Mouse (Mus musculus): ENCODE measurements around the gene Grin3b. TPM values are rescaled to one million over a fixed set of nuclear protein-coding genes. Genes with fewer than 3 reads are reported as not detected.

Gene Grin3b
- polyA plus RNA-seq, 1 experiment from 2014 or later: 0.19 TPM

DNA sequence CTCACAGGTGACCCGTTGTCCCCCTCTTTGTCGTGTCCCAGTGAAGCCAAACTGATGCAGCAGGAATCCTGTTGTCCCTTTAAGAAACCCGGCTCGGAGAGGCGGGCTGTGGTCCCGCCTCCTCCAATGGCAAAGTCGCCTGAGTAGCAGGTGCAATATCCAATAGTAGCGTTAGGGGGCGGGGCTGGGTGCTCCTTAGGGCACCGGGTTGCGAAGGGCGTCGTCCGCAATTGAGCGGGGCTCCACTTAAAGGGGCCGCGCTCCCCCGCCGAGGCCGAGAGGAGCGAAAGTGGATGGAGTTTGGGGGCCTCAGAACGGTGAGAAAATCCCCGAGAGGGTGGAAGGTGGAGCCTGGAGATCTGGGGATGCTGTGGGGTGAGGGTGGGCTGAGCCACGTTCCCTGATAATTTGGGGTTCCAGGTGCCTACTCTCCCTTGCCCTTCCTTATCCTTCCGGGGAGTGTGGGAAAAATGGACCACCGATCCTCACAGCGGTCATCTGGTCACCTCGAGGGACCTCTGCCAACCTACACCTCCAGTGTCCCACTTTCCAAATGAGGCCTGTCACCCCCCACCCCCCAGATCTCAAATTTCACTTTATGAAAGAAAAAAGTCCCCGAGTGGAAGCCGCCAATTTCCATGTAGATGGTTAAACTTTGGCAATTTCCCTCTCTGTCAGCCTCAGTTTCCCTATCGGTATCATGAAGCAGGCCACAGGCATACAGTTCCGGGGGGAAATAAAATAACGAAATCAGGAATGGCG lies 25.9 kb downstream of the Grin3b start, which contains the start of gene Abca7:
TSS of gene Abca7 (plus strand) at position 223 of the 762 bp plus-strand sequence.
- Histone ChIP-seq H3K9me3 (ENCODE audit: control insufficient read depth, low read length) (peaks cover 3% of the 10 kb centered on the region; the same call in 1 of the 2 replicates), H3K4me3 (ENCODE audit: low read length) (peak within 1 kb of the TSS; percentile 54), H3K4me1 (ENCODE audit: control insufficient read depth, insufficient read depth, low read length) (peaks cover 14% of the 10 kb centered on the region), H3K9ac (ENCODE audit: low read depth, low read length) (peak within 1 kb of the TSS; percentile 50), H3K4me2 (replicated peaks; ENCODE audit: low read depth, low read length) (peak within 1 kb of the TSS; percentile 89), H3K27ac (ENCODE audit: low read depth, low read length) (peak within 1 kb of the TSS; percentile 24; the same call in 1 of the 2 replicates), H3K27me3 (ENCODE audit: control insufficient read depth, insufficient read depth, low read length) (no peaks in the 10 kb centered on the region; the same call in 1 of the 2 replicates), H3K36me3 (ENCODE audit: control insufficient read depth, insufficient read depth, low read length) (peaks cover 24% of the 10 kb centered on the region)
- WGBS: under 1% methylated on average over 34 of the region's 34 CpGs
- peak; percentile 81 for ATAC-seq (ENCODE audit: low FRiP score, low TSS enrichment)

GRCm38 (mm10) chr10:79997034-79997760 lies 26.7 kb downstream of the Grin3b start:
- peak overlapping the region; percentile 24; the same call in 1 of the 2 replicates for H3K27ac ChIP-seq (ENCODE audit: low read depth, low read length)
- WGBS: under 1% methylated on average over 35 of the region's 35 CpGs
- H3K9ac ChIP-seq (ENCODE audit: low read depth, low read length): peak overlapping the region; percentile 50; the same call in 1 of the 2 replicates
- H3K4me1 ChIP-seq (ENCODE audit: control insufficient read depth, insufficient read depth, low read length): peaks cover 14% of the 10 kb centered on the region
- H3K9me3 ChIP-seq (ENCODE audit: control insufficient read depth, low read length): no peaks in the 10 kb centered on the region
- no peaks in the 10 kb centered on the region; the same call in 1 of the 2 replicates for H3K27me3 ChIP-seq (ENCODE audit: control insufficient read depth, insufficient read depth, low read length)
- ATAC-seq (ENCODE audit: low FRiP score, low TSS enrichment): peak; percentile 71
- H3K36me3 ChIP-seq (ENCODE audit: control insufficient read depth, insufficient read depth, low read length): peaks cover 17% of the 10 kb centered on the region
- peak overlapping the region; percentile 54 for H3K4me3 ChIP-seq (ENCODE audit: low read length)
- peak overlapping the region; percentile 89 for H3K4me2 ChIP-seq (replicated peaks; ENCODE audit: low read depth, low read length)

DNA sequence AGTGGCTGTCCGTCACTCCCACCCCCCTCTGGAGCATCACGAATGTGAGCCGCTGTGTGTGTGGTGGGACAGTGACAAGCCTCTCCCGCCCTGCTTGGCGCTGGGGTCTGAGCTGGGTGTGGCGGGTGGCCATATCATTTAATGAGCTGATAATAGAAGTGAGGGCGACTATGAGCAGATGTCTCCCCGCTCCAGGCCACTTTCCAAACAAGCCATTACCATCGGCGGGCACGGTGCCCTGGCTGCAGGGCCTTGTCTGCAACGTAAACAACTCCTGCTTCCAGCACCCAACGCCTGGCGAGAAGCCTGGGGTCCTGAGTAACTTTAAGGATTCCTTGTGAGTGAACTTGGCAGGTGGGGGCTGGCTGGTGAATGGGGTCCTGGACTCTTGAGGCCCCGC lies 27.3 kb downstream of the Grin3b start:
- Histone ChIP-seq H3K27ac (ENCODE audit: low read depth, low read length) (no peak overlapping the region), H3K4me2 (replicated peaks; ENCODE audit: low read depth, low read length) (peak overlapping the region; percentile 89), H3K9ac (ENCODE audit: low read depth, low read length) (peak overlapping the region; percentile 50; the same call in 1 of the 2 replicates), H3K4me3 (ENCODE audit: low read length) (peak overlapping the region; percentile 54), H3K36me3 (ENCODE audit: control insufficient read depth, insufficient read depth, low read length) (peaks cover 11% of the 10 kb centered on the region), H3K27me3 (ENCODE audit: control insufficient read depth, insufficient read depth, low read length) (no peaks in the 10 kb centered on the region; the same call in 1 of the 2 replicates), H3K4me1 (ENCODE audit: control insufficient read depth, insufficient read depth, low read length) (peaks cover 14% of the 10 kb centered on the region), H3K9me3 (ENCODE audit: control insufficient read depth, low read length) (no peaks in the 10 kb centered on the region)
- no peak; the same call in 1 of the 2 replicates for ATAC-seq (ENCODE audit: low FRiP score, low TSS enrichment)
- WGBS: 7% methylated on average over 15 of the region's 15 CpGs

DNA sequence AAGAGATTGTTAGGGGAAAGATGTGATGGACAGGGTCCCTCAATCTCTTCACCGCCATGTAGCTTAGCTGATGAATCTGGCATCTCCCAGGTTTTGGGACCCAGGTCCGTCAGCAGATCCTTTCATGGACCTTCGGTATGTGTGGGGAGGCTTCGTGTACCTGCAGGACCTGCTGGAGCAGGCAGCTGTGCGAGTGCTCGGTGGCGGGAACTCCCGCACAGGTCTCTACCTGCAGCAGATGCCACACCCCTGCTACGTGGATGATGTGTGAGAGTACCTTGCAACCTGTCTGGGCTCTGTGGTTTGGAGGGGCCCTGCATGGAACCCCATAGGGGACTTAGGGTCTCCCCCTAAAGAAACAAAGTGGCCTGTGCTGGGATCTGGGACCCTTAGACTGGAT lies 31.4 kb downstream of the Grin3b start:
- WGBS: 77% methylated on average over 9 of the region's 9 CpGs
- Histone ChIP-seq H3K27ac (ENCODE audit: low read depth, low read length) (no peak overlapping the region), H3K27me3 (ENCODE audit: control insufficient read depth, insufficient read depth, low read length) (peaks cover 2% of the 10 kb centered on the region; the same call in 1 of the 2 replicates), H3K36me3 (ENCODE audit: control insufficient read depth, insufficient read depth, low read length) (no peaks in the 10 kb centered on the region), H3K4me3 (ENCODE audit: low read length) (no peak overlapping the region), H3K4me1 (ENCODE audit: control insufficient read depth, insufficient read depth, low read length) (peaks cover 10% of the 10 kb centered on the region), H3K9ac (ENCODE audit: low read depth, low read length) (no peak overlapping the region), H3K4me2 (replicated peaks; ENCODE audit: low read depth, low read length) (no peak overlapping the region), H3K9me3 (ENCODE audit: control insufficient read depth, low read length) (no peaks in the 10 kb centered on the region)
- ATAC-seq (ENCODE audit: low FRiP score, low TSS enrichment): no peak

DNA sequence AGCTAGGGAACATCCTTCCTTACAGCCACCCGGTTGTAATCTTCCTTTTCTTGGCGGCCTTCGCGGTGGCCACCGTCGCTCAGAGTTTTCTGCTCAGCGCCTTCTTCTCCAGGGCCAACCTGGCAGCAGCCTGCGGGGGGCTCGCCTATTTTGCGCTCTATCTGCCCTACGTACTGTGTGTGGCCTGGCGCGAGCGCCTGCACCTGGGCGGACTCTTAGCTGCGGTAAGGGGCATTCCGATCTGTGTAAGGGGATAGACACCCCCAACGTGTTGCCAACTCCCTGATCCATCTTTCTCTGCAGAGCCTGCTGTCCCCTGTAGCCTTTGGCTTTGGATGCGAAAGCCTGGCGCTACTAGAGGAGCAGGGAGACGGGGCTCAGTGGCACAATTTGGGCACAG lies 32.3 kb downstream of the Grin3b start:
- ATAC-seq (ENCODE audit: low FRiP score, low TSS enrichment): no peak
- H3K27ac ChIP-seq (ENCODE audit: low read depth, low read length): no peak overlapping the region

DNA sequence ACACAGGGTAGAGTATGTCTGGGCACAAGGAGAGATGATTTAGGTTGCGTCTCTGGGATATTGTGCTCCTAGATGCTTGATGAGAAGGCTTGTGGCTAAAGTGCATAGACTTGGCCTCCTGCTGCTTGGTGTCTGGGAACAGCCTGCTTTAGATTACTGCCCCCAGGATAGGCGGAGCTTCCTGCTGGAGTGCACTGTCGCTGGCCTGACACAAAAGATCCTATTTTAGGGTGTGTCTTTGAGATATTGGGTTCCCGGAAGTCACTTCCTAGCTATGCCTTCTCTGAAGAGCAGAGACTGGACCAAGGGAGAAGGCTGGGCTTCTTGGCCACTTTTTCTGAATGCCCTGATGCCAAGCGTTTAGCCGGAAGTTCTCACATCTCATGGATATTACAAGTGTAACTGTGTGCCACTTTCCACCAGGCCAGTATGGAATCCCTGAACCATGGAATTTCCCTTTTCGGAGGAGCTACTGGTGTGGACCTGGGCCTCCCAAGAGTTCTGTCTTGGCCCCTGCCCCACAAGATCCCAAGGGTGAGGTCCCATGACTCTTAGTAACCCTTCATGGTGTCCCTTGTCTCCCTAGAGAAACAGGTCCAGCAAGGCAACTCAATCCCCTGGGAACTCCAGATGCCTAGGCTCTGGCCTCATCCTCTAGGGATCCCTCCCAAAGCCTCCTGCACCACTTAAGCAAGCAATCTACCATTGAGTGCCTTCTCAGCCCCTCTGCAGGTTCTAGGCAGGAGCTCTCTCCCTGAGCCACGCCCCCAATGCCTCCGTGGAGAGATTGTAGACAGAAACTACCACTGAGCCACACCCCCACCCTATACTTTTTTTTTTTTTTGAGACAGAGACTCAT lies 33.1 kb downstream of the Grin3b start:
- H3K36me3 ChIP-seq (ENCODE audit: control insufficient read depth, insufficient read depth, low read length): no peaks in the 10 kb centered on the region
- no peaks in the 10 kb centered on the region for H3K9me3 ChIP-seq (ENCODE audit: control insufficient read depth, low read length)
- no peak overlapping the region for H3K27ac ChIP-seq (ENCODE audit: low read depth, low read length)
- no peak overlapping the region for H3K4me3 ChIP-seq (ENCODE audit: low read length)
- H3K9ac ChIP-seq (ENCODE audit: low read depth, low read length): no peak overlapping the region
- no peak overlapping the region for H3K4me2 ChIP-seq (replicated peaks; ENCODE audit: low read depth, low read length)
- 65% methylated on average over 9 of the region's 9 CpGs for WGBS
- peaks cover under 1% of the 10 kb centered on the region; the same call in 1 of the 2 replicates for H3K4me1 ChIP-seq (ENCODE audit: control insufficient read depth, insufficient read depth, low read length)
- peaks cover 2% of the 10 kb centered on the region; the same call in 1 of the 2 replicates for H3K27me3 ChIP-seq (ENCODE audit: control insufficient read depth, insufficient read depth, low read length)
- no peak for ATAC-seq (ENCODE audit: low FRiP score, low TSS enrichment)

More for the DNA sequence above, 32.3 kb downstream of the Grin3b start:
- H3K9me3 ChIP-seq (ENCODE audit: control insufficient read depth, low read length): no peaks in the 10 kb centered on the region
- H3K4me2 ChIP-seq (replicated peaks; ENCODE audit: low read depth, low read length): no peak overlapping the region; the same call in 1 of the 2 replicates
- peaks cover 8% of the 10 kb centered on the region for H3K4me1 ChIP-seq (ENCODE audit: control insufficient read depth, insufficient read depth, low read length)
- 36% methylated on average over 21 of the region's 21 CpGs for WGBS
- H3K4me3 ChIP-seq (ENCODE audit: low read length): no peak overlapping the region
- no peaks in the 10 kb centered on the region for H3K36me3 ChIP-seq (ENCODE audit: control insufficient read depth, insufficient read depth, low read length)
- H3K27me3 ChIP-seq (ENCODE audit: control insufficient read depth, insufficient read depth, low read length): peaks cover 2% of the 10 kb centered on the region; the same call in 1 of the 2 replicates
- H3K9ac ChIP-seq (ENCODE audit: low read depth, low read length): no peak overlapping the region

DNA sequence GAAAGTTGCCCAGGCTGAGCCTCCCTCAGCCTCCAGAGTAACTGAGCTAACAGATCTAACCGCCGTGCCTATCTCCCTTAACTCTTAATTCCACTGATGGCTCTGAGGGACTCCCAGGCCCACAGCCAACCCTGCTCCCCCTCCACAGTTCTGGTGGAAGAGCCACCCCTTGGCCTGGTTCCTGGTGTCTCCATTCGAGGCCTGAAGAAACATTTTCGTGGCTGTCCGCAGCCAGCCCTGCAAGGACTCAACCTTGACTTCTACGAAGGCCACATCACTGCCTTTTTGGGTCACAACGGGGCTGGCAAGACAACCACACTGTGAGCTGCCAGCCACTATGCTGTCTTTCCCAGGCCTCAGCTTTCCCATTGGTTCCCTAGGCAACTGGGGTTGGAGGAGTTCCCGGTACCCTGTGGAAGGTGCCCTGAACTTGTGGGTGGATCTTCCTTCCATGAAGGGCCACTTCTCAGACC lies 33.8 kb downstream of the Grin3b start:
- Histone ChIP-seq H3K4me3 (ENCODE audit: low read length) (no peak overlapping the region), H3K27ac (ENCODE audit: low read depth, low read length) (no peak overlapping the region), H3K4me1 (ENCODE audit: control insufficient read depth, insufficient read depth, low read length) (no peaks in the 10 kb centered on the region), H3K4me2 (replicated peaks; ENCODE audit: low read depth, low read length) (no peak overlapping the region), H3K9ac (ENCODE audit: low read depth, low read length) (no peak overlapping the region), H3K36me3 (ENCODE audit: control insufficient read depth, insufficient read depth, low read length) (no peaks in the 10 kb centered on the region), H3K9me3 (ENCODE audit: control insufficient read depth, low read length) (no peaks in the 10 kb centered on the region), H3K27me3 (ENCODE audit: control insufficient read depth, insufficient read depth, low read length) (peaks cover 2% of the 10 kb centered on the region; the same call in 1 of the 2 replicates)
- no peak for ATAC-seq (ENCODE audit: low FRiP score, low TSS enrichment)
- 92% methylated on average over 8 of the region's 8 CpGs for WGBS

DNA sequence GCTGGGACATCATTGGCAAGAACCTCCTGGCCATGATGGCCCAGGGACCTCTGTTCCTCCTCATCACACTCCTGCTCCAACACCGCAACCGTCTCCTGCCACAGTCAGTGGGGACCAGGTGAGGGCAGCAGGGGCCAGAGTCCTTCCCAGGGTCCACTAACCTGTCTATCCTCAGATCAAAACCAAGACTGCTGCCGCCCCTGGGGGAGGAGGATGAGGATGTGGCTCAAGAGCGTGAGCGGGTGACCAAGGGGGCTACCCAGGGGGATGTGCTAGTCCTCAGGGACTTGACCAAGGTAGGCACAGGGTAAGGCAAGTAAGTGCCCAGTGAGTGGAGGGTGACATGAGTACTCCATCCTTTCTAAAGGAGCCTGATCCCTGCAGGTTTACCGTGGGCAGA lies 41.2 kb downstream of the Grin3b start:
- ATAC-seq (ENCODE audit: low FRiP score, low TSS enrichment): no peak
- Histone ChIP-seq H3K27me3 (ENCODE audit: control insufficient read depth, insufficient read depth, low read length) (peaks cover 34% of the 10 kb centered on the region), H3K4me1 (ENCODE audit: control insufficient read depth, insufficient read depth, low read length) (no peaks in the 10 kb centered on the region), H3K36me3 (ENCODE audit: control insufficient read depth, insufficient read depth, low read length) (no peaks in the 10 kb centered on the region), H3K27ac (ENCODE audit: low read depth, low read length) (no peak overlapping the region), H3K4me2 (replicated peaks; ENCODE audit: low read depth, low read length) (no peak overlapping the region), H3K9me3 (ENCODE audit: control insufficient read depth, low read length) (peaks cover 9% of the 10 kb centered on the region; the same call in 1 of the 2 replicates), H3K9ac (ENCODE audit: low read depth, low read length) (no peak overlapping the region), H3K4me3 (ENCODE audit: low read length) (no peak overlapping the region)
- WGBS: 89% methylated on average over 6 of the region's 6 CpGs

Data from kidney, embryonic 14.5 days (tissue).